Mouse (Mus musculus) intestine, embryonic 14.5 days (tissue): ENCODE measurements at regions not wholly inside any gene's neighbourhood (a gene's known extent, or its start where the extent isn't known, plus 50 kb on each side); places are given as distances from the start of the nearest gene placed in this dataset. TPM values are rescaled to one million over a fixed set of nuclear protein-coding genes. Genes with fewer than 3 reads are reported as not detected.
"Not testable (repeated sequence)": the region's sequence is repeated elsewhere in the genome, so short reads cannot be mapped to it uniquely, and the experiment has no call there.

Experiments
- ATAC-seq: fragments of 200-750 bp; cut with Nextera tagmentation; replicated peaks from 2 replicates; pipeline ENCODE4 v1.8.0; 2017; ENCODE audit warnings: low read depth, moderate number of reproducible peaks, moderate TSS enrichment, moderate library complexity; ENCODE audit not compliant: low FRiP score, low TSS enrichment
- DNase-seq: peaks from one replicate; pipeline ENCODE4 v3.0.0-alpha.2; 2018; ENCODE audit warnings: low spot score
- H3K27ac ChIP-seq: fragments of 300-500 bp; sonication (generic); 2 replicates; pipeline ENCODE4 v1.5.1; 2014; ENCODE audit warnings: low read depth, mild to moderate bottlenecking, control low read depth
- H3K27me3 ChIP-seq: fragments of 300-500 bp; sonication (generic); replicated peaks from 2 replicates; pipeline ENCODE4 v1.6.1; 2014; ENCODE audit warnings: low read length, control low read depth; ENCODE audit not compliant: control insufficient read depth, insufficient read depth
- H3K36me3 ChIP-seq: fragments of 300-500 bp; sonication (generic); 2 replicates; pipeline ENCODE4 v1.6.1; 2014; ENCODE audit warnings: low read length, control low read depth; ENCODE audit not compliant: control insufficient read depth, insufficient read depth
- H3K4me1 ChIP-seq: fragments of 300-500 bp; sonication (generic); replicated peaks from 2 replicates; pipeline ENCODE4 v1.6.1; 2014; ENCODE audit warnings: low read length, control low read depth, mixed read lengths; ENCODE audit not compliant: control insufficient read depth, insufficient read depth
- H3K4me2 ChIP-seq: fragments of 300-500 bp; sonication (generic); 2 replicates; pipeline ENCODE4 v1.6.1; 2014; ENCODE audit warnings: low read length
- H3K4me3 ChIP-seq: fragments of 300-500 bp; sonication (generic); 2 replicates; pipeline ENCODE4 v1.5.1; 2014; ENCODE audit warnings: low read depth, low read length, control low read depth, mixed read lengths
- H3K9ac ChIP-seq: fragments of 300-500 bp; sonication (generic); 2 replicates; pipeline ENCODE4 v1.6.1; 2014; ENCODE audit warnings: mild to moderate bottlenecking, low read length
- H3K9me3 ChIP-seq: fragments of 300-500 bp; sonication (generic); 2 replicates; pipeline ENCODE4 v1.6.1; 2016; ENCODE audit warnings: low read length, control low read depth; ENCODE audit not compliant: control insufficient read depth
- WGBS: fragments of 180-500 bp; shearing (Covaris S2); extraction: QIAGEN DNeasy Blood & Tissue Kit; methylation state at CpG from one replicate; pipeline ENCODE4 v1.1.7; 2014; 5-methylcytosine and 5-hydroxymethylcytosine counted together
- microRNA-seq: library from miRNA; unstranded; fragments of <30 nt; microRNA quantifications from one replicate; pipeline ENCODE4, GENCODE M21; 2016

GRCm38 (mm10) chr12:15043264-15043663 is 773.5 kb downstream of the Trib2 start:
- DNase-seq (no peak), ATAC-seq (no peak)
- no peaks in the 10 kb centered on the region for H3K4me1 ChIP-seq
- H3K27ac ChIP-seq: no peak overlapping the region
- no peaks in the 10 kb centered on the region for H3K9me3 ChIP-seq
- no peaks in the 10 kb centered on the region for H3K36me3 ChIP-seq
- 86% methylated on average over 2 of the region's 2 CpGs for WGBS
- H3K27me3 ChIP-seq: no peaks in the 10 kb centered on the region
- H3K4me2 ChIP-seq: no peak overlapping the region
- no peak overlapping the region for H3K9ac ChIP-seq
- H3K4me3 ChIP-seq: no peak overlapping the region

GRCm38 (mm10) chr12:15011091-15011490 is 805.6 kb downstream of the Trib2 start:
- H3K4me3 ChIP-seq: no peak overlapping the region
- no peak overlapping the region for H3K4me2 ChIP-seq
- ATAC-seq (no peak), DNase-seq (no peak)
- no peaks in the 10 kb centered on the region for H3K4me1 ChIP-seq
- H3K9ac ChIP-seq: no peak overlapping the region
- no peaks in the 10 kb centered on the region for H3K9me3 ChIP-seq
- no peaks in the 10 kb centered on the region for H3K36me3 ChIP-seq
- H3K27ac ChIP-seq: no peak overlapping the region
- H3K27me3 ChIP-seq: no peaks in the 10 kb centered on the region

GRCm38 (mm10) chr12:15002401-15002800 is 814.3 kb downstream of the Trib2 start:
- not testable (repeated sequence) for H3K4me1 ChIP-seq, H3K27ac ChIP-seq

More at GRCm38 (mm10) chr12:15002401-15002800, 814.3 kb downstream of the Trib2 start:
- not testable (repeated sequence) for H3K4me2 ChIP-seq, H3K9me3 ChIP-seq, H3K9ac ChIP-seq, ATAC-seq, H3K4me3 ChIP-seq, H3K27me3 ChIP-seq, H3K36me3 ChIP-seq, DNase-seq
- WGBS: 50% methylated on average over 1 of the region's 1 CpGs

Small RNA genes in the stretch of these regions (microRNA-seq; reads per million reads assigned to microRNA genes)
- not detected for gene Gm27682
